Mouse (Mus musculus) urinary bladder, postnatal 25 days (tissue): ENCODE data around the gene Sgca.

Source experiments
- DNase-seq: peaks from one replicate; pipeline ENCODE4 v3.0.0; 2022; ENCODE audit warnings: low spot score

Gene Sgca

DNA sequence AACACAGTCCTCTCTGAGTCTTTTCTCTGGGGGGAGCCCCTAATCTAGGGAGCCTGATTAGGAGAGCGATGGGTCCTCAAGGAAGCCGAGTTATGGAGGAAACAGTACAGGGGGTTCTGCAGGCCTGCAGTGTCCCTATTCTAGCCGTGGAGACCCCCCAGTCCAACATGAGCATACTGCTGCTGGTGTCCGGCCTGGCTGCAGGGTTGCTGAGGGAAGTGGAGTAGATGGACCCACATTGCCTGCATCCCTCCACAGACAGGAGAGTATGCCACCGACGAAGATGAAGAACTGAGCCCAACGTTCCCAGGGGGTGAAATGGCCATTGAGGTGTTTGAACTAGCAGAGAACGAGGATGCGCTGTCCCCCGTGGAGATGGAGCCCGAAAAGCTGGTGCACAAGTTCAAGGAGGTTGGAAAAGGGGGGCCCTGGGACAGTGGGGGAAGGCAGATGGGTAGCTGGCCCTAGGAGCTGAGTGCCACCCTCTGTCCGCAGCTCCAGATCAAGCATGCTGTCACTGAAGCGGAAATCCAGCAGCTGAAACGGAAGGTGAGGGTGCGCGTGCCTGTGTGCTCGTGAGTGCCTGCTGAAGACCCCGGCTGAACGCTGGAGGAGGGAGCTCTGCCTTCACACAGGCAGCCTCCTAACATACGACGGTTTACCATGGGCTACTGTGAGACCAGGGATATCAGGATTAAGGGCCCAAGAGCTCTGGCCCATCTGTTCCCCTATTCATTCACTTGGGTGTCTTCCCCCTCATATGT, 25.6 kb upstream of the Sgca start:
- DNase-seq = no peak

DNA sequence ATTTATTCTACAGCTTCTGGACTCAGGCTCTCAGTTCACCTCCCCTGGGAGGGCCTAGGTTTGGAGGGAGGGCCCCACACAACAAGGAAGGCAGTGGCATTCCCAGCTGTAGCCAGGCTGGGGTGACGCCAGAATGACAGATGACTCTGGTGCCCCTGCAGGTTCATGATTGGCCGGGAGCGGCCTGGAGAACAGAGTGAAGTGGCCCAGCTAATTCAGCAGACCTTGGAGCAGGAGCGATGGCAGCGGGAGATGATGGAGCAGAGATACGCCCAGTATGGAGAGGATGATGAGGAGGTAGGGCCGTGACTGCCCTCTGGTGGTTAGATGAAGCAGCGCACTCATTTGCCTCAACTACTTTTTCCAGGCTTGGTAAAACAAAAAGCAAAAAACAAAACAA, 24.9 kb upstream of the Sgca start:
- DNase-seq = no peak

- DNase-seq = no peak
Observed at GRCm38 (mm10) chr11:95000548-95000947, 24.4 kb upstream of the Sgca start.

DNA sequence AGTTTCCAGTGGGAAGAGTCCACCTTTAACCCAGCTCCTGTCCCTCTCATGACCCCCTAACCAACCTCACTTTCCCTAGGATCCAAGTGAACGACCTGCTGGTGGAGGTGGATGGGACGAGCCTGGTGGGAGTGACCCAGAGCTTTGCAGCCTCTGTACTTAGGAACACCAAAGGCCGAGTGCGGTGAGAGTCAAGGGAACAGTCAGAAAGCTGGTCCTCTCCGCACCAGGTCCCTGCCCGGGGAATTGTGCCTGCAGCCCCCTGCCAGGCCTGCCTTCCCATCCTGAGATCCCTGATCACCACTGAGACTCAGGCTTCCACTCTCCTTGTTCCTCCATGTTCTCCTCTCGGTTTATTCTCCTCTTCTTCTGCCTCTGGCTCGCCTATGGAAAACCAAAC, 24.0 kb upstream of the Sgca start:
- no peak for DNase-seq

- DNase-seq = no peak
Observed at GRCm38 (mm10) chr11:94998041-94998531, 22.0 kb upstream of the Sgca start.

DNA sequence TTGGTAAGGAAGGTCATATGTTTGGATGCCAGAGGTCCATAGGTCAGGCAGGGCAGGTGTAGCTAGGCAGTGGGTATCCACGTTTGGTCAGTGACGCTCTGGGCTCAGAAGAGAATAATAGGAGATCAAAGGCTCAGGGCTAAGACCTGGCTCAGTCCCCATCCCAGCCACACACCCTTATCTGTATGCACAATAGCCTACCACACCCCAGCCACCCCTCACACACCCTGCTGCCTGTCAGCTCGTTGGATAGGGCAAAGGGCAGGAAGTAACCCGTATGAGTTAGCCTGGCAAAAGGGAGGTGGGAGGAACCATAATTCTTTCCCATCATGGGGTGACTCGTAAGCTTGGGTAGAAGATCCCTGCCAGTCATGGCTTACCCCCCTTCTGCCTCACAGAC, 21.5 kb upstream of the Sgca start:
- no peak for DNase-seq

- DNase-seq = no peak
Observed at GRCm38 (mm10) chr11:94996984-94997383, 20.9 kb upstream of the Sgca start.

- DNase-seq = no peak
Observed at GRCm38 (mm10) chr11:94996101-94996500, 20.0 kb upstream of the Sgca start.

- DNase-seq = no peak
Observed at GRCm38 (mm10) chr11:94994947-94995772, 19.0 kb upstream of the Sgca start.

GRCm38 (mm10) chr11:94994208-94994814, 18.2 kb upstream of the Sgca start:
- no peak for DNase-seq

DNA sequence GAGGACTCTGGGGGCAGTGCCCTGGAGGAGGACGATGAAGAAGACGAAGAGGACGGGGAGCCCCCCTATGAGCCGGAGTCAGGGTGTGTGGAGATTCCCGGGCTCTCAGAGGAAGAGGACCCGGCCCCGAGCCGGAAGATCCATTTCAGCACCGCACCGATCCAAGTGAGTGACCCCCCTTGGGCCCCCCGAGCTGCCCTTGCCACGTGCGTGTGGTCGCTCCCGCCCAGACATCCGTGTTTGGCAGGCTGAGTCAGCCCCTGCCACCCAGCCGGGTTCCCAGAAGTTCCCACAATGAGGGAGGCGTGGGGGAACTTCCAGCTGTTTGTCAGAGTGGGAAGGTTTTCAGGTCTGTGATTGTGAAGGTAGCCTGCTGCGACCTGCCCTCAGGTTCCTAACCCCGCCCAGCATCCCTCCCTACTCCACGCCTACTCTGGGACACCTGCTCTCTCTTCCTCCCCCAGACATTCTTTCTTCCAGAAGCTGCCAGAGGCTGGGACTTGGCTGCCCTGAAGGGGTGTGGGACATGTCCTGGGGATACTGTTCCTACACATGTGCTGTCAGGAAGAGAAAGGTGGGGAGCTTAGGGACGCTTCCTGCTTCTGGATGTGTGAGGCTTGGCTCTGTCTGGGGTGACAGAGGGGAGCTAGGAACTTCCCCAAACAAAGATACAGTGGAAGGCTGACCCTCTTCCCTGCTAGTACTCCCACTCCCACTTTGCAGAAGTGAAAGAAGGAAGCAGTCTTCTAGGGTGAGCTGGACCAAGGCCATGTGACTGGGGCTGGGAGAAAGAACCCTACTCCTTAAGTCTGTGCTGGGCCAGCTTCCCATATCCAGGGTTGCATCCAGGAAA, 16.9 kb upstream of the Sgca start:
- DNase-seq = peak; percentile 50

GRCm38 (mm10) chr11:94992480-94992753, 16.3 kb upstream of the Sgca start:
- DNase-seq = no peak

DNA sequence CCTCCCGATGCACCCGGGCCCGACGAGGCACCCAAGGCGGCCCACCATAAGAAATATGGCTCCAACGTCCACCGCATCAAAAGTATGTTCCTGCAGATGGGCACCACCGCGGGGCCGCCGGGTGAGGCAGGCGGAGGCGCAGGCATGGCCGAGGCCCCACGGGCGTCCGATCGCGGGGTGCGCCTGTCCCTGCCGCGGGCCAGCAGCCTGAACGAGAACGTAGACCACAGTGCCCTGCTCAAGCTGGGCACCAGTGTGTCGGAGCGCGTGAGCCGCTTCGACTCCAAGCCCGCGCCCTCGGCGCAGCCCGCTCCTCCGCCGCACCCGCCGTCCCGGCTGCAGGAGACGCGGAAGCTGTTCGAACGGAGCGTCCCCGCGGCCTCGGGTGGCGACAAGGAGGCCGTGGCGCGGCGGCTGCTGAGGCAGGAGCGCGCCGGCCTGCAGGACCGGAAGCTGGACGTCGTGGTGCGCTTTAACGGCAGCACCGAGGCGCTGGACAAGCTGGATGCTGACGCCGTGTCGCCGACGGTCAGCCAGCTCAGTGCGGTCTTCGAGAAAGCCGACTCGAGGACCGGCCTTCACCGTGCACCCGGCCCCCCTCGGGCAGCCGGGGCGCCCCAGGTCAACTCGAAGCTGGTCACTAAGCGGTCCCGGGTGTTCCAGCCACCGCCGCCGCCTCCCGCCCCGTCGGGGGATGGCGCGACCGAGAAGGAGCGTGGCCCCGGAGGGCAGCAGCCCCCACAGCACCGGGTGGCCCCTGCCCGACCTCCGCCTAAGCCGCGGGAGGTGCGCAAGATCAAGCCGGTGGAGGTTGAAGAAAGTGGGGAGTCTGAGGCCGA, 15.7 kb upstream of the Sgca start:
- no peak for DNase-seq

GRCm38 (mm10) chr11:94990749-94991577, 14.8 kb upstream of the Sgca start, which contains the start of gene Ppp1r9b:
Ppp1r9b (plus strand) TSS chr11:94991035.
- DNase-seq = peak; percentile 87

DNA sequence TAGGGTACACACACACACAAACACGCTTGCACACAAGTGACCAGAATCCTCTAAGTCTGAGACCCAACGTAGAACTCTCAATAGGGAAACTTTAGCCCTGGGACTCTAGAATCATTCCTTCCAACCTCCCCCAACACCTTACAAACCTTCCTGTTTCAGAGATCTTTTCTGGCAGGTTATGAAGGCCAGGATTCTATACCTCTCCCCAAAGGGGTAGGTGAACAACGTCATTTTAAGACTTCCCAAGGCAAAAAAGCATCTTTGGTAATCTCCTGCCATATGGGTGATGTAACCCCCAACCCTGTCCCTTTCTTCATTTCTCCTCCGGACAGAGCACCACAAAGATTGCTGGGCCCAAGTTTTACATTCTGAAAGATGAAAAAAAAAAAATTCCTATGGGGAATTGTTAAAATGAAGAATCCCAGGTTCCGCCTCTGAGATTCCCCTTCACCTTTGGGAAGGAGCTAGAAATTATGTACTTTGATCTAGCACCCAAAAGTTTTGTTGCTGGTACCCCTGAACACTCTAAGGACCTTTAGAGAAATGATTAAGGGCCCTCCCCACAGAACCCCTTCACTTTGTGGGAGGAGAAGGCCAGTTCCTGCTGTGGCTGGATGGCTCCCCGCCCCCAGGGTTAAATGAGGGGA, 14.1 kb upstream of the Sgca start:
- no peak for DNase-seq

DNA sequence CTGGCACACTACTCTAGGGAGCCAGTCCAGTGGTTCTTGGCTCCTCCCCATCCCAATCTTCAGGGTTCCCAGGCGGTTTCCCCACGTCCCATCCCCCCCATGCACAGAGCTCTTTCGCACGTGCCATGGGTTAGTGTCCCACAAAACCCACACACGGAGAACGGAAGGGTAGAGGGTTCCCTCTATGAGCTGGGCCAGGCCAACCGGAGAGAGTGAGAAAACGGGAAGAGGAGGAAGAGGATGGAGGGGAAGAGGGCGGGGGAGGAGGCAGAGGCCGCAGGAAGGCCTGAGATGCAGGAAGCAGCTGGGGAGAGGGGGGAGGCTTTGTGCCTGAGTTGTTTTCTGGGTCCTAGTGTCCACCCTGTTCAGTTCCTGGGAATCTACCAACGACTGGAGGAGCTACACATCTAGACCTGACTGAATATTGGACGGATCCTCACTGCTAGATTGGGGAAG, 13.5 kb upstream of the Sgca start:
- DNase-seq = peak; percentile 64

- DNase-seq = no peak
Observed at GRCm38 (mm10) chr11:94988780-94989561, 12.8 kb upstream of the Sgca start.

- no peak for DNase-seq
Observed at GRCm38 (mm10) chr11:94987851-94988250, 11.7 kb upstream of the Sgca start.

DNA sequence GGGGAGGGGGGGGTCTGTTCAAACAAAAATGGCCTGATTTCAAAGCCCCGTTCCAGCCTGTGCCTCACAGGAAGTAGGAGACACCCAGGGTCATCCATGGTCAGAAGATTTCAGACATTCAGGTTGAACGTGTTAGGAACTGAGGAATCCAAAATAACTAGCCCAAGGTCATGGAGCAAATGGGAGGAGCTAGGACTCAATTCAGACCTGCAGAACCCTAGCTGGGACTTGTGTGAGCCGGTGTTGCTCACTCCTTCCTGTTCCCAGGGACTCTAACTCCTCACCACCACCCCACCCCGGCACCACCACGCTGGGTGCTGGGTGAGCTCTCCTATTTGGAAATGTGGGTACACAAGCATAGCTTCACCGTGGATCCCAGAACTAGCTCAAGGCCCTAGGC, 11.2 kb upstream of the Sgca start:
- no peak for DNase-seq
